Mouse (Mus musculus) adrenal gland, postnatal 14 days (tissue): ENCODE data around the gene Snx33. TPM values are rescaled to one million over a fixed set of nuclear protein-coding genes. Genes with fewer than 3 reads are reported as not detected.
"Not testable (repeated sequence)": the region's sequence is repeated elsewhere in the genome, so short reads cannot be mapped to it uniquely, and the experiment has no call there.

Experiments
- DNase-seq: peaks from one replicate; pipeline ENCODE4 v3.0.0; 2021; ENCODE audit warnings: mixed read lengths
- long read RNA-seq, 2 experiments: library from polyadenylated mRNA; stranded (forward); transcript quantifications; one replicate each; pipeline ENCODE4 v2.0.0; 2021
- total RNA-seq: library from RNA; stranded (reverse); gene quantifications from 2 replicates; pipeline ENCODE4 v1.2.3, GENCODE M21; 2021

Snx33 gene
- total RNA-seq: 17.9 and 22.6 TPM in 2 replicates
- long read RNA-seq, experiment 1, full-length matches to known transcripts: 9 of 12 reads
- long read RNA-seq, experiment 1, partial matches to known transcripts: 0 of 12 reads
- long read RNA-seq, experiment 1, other reads (novel, unspliced or antisense): 3 of 12 reads
- long read RNA-seq, experiment 2, full-length matches to known transcripts: 11 of 14 reads
- long read RNA-seq, experiment 2, partial matches to known transcripts: 2 of 14 reads
- long read RNA-seq, experiment 2, other reads (novel, unspliced or antisense): 1 of 14 reads

- peak; percentile 97 for DNase-seq
Measured at GRCm38 (mm10) chr9:56928041-56928811, at the start of gene Snx33. Snx33 (minus strand) TSS chr9:56928371.

GRCm38 (mm10) chr9:56975199-56975598, 47.0 kb upstream of the Snx33 start:
- no peak for DNase-seq

DNA sequence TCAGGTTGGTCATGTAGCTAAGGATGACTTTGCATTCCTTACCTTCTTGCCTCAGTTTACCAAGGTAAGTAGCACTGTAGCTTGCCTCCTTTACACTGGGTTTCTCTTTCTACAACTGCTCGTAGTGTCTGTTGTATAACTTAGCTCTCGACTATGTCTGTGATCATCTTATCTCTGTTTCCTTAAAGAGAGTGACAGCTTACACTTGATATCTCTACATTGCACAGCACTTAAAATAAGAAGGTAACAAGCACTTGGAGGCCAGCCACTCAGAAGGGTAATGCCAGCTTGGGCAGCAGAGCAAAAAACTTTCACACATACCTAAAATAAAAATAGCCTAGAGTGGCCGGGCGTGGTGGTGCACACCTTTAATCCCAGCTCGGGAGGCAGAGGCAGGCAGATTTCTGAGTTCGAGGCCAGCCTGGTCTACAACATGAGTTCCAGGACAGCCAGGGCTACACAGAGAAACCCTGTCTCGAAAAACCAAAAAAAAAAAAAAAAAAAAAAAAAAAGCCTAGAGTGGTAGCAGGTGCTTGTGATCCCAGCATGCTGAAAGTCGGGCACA, 45.9 kb upstream of the Snx33 start:
- no peak for DNase-seq

DNA sequence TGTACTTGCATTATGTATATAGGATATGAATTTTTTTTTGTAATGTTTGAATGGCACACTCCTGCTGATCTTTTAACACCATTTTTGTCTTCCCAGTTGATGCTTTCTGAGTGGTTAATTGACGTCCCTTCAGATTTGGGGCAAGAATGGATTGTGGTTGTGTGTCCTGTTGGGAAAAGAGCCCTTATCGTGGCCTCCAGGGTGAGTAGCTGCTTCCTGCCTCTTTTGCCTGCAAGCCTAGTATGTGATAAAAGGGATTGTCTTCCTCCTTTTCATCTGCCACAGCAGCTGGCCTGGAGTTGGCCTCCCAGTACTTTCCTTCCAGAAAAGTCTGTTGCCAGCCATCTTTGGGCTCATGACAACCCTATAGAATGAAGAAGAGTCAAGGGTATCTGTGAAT, 42.0 kb upstream of the Snx33 start:
- no peak for DNase-seq

DNA sequence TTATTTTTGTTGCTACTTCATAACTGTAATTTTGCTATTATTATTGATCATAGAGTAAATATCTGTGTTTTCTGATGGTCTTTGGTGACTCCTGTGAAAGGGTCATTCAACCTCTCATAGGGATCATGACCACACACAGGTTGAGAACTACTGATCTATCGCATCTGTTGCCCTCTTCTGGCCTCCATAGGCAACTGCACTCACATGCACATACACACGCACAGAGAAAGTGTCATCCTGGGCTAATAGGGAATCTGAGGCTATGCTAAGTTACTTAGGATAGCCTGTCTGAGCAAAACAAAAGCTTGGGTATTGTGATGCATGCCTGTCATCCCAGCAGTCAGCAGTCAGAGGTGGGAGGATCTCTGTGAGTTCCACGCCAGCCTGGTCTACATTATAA, 33.4 kb upstream of the Snx33 start:
- no peak for DNase-seq

- no peak for DNase-seq
Measured at GRCm38 (mm10) chr9:56958689-56959088, 30.5 kb upstream of the Snx33 start.

- peak; percentile 58 for DNase-seq
Measured at GRCm38 (mm10) chr9:56956966-56957675, 28.9 kb upstream of the Snx33 start.

DNA sequence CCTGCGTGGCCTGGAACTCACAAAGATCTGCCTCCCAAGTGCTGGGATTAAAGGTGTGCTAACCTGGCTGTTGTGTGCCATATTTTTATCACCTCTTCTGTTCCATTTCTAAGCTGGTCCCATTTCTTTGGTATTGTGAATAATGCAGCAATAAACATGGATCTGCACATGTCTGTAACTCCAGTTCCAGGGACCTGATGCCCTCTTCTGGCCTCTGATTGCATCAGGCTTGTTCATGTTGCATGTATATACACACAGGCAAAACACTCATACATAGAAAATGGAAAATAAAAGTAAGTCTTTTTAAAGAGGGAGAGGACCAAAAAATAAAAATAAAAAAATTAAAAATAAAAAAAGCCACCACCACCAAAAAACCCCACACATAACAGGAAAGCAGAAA, 25.4 kb upstream of the Snx33 start:
- no peak for DNase-seq

GRCm38 (mm10) chr9:56950414-56951400, 22.5 kb upstream of the Snx33 start, which contains the start of gene Snupn:
Snupn (plus strand) TSS chr9:56950878.
- peak; percentile 99 for DNase-seq

- peak; percentile 13 for DNase-seq
Measured at GRCm38 (mm10) chr9:56949767-56950166, 21.6 kb upstream of the Snx33 start.

DNA sequence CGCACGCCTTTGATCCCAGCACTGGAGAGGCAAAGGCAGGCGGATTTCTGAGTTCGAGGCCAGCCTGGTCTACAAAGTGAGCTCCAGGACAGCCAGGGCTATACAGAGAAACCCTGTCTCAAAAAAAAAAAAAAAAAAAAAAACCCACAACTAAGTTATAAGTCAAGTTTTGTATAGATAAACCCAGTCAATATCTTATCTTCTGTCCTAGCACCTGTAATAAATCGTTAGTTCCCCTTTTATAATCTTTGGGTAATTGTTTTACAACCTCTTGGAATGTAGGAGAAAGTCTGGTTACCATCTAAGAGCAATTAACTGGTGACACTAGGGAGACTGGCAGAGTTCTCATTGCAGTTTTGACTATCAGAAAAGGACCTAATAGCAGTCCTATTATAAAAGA, 20.5 kb upstream of the Snx33 start:
- DNase-seq: not testable (repeated sequence)

DNA sequence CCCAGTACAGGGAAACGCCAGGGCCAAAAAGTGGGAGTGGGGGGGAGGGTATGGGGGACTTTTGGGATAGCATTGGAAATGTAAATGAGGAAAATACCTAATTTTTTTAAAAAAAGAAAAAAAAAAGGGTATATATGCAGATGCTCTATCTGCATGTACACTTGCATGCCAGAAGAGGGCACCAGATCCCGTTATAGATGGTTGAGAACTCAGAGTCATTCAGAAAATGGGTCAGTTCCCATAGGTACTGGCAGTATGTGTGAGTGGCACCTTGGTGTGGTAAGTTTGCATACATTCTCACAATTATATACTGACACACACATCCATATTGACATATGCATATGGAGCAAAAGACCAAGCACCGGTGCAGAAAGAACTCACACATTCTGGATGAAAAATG, 19.3 kb upstream of the Snx33 start:
- DNase-seq: peak; percentile 75

GRCm38 (mm10) chr9:56938374-56938773, 10.2 kb upstream of the Snx33 start:
- DNase-seq: peak; percentile 41

GRCm38 (mm10) chr9:56937223-56938160, 9.3 kb upstream of the Snx33 start, which contains the start of gene Imp3:
Imp3 (plus strand) TSS chr9:56937475.
- peak; percentile 93 for DNase-seq

DNA sequence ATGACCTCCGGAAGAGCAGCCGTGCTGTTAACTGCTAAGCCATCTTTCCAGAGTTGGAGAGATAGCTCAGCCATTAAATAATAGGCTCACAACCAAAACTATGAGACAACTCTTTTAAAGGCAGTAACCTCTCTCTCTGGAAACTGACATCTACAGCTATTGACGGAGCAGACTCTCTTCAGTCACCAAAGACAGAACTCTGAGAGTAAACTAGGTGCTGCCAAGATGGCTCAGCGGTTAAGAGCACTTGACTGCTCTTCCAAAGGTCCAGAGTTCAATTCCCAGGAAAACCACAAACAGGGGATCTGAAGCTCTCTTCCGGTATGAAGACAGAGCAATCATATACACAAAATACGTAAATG, 8.7 kb upstream of the Snx33 start:
- DNase-seq: no peak

DNA sequence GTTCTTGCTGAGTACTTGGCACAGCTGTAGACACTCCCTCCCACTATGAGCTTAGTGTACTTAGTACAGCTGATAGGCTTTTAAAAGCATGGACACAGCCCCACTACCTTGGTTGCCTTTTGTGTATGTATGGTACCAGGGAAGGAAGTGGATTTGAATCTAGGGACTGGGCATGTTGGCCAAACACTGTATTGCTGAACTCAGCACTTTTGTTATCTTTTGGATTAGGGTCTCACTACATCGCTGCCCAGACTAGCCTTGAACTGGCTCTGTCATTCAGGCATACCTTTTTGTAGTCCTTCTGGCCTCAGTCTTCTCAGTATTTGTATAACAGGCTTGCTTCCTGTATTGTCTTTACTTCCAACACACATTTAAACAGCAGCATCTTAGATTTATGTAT, 2.4 kb upstream of the Snx33 start:
- DNase-seq: no peak

GRCm38 (mm10) chr9:56929496-56929895, 1.3 kb upstream of the Snx33 start:
- DNase-seq: no peak

- peak; percentile 65 for DNase-seq
Measured at GRCm38 (mm10) chr9:56927191-56928012, 769 bp downstream of the Snx33 start.

- DNase-seq: peak; percentile 6
Measured at GRCm38 (mm10) chr9:56926387-56926786, 1.8 kb downstream of the Snx33 start.
